Mouse (Mus musculus): ENCODE data around the gene Nipsnap2. TPM values are rescaled to one million over a fixed set of nuclear protein-coding genes. Genes with fewer than 3 reads are reported as not detected.

Gene Nipsnap2
- total RNA-seq (2023), result 31.7 TPM in 2 replicates

DNA sequence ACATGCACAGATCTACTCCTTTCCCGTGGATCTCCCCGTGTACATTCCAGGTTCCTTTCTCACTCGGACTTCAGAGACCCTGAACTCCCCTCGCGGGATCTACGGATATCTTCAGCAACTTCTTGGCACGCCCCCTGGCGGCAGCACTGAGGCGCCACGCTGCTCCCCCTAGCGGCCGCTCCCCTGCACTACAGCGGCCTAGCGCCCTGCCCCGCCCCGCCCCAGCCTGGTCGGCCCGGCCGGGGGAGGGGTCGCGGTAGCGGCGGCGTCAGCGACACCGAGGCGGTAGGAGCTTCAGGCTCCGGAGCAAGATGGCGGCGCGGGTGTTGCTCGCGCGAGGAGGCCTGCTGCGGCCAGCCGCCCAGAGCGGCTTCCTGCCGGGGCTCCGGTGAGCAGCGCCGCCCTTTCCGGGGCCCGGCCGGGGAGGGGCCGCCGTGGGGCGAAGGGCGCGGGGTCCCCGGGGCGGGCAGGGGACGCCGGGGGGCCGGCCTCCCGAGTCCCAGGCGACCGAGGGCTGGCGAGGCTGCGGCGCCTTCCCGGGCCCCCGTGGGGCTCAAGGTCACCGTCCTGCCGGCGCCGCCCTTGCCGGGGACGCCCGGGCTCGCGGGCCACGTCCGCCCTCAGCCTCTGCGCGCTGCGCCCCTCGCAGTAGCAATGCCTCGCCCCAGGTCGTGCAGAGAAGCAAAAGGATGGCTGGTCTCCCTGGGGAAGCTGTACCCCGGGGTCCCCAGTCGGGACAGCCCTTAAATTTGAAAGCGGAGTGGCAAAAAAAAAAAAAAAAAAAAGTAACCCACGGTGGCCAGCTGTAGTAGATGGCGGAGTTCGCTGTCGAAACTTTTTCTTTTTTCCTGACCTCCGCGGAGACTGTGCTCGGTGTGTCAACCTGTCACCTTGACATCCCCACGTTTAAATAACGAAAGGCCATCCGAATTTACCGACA is at the start of gene Nipsnap2:
Gene Nipsnap2 (plus strand): TSS at position 230 of the 940 bp plus-strand sequence.

DNA sequence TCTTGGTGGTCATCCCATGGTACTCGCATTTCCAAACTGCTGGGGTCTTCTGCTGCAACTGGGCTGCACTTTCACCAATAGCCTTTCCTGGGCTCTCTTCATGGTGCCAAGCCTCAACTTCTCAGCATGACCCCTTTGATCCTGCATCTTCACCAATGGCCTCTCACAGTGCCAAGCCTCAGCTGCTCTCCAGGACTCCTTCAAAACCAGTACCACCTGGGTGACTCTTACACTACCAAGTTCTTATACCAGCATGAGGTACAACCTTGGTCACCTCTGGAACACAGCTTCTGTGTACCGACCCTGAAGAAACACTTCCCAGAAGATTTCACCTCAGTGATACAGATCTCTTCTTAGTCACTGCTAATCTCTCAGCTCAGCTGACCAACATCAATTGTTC is 16.5 kb upstream of the Nipsnap2 start, which contains the start of gene Sept14:
Gene Sept14 (minus strand): TSS at position 101 of the 400 bp plus-strand sequence.

DNA sequence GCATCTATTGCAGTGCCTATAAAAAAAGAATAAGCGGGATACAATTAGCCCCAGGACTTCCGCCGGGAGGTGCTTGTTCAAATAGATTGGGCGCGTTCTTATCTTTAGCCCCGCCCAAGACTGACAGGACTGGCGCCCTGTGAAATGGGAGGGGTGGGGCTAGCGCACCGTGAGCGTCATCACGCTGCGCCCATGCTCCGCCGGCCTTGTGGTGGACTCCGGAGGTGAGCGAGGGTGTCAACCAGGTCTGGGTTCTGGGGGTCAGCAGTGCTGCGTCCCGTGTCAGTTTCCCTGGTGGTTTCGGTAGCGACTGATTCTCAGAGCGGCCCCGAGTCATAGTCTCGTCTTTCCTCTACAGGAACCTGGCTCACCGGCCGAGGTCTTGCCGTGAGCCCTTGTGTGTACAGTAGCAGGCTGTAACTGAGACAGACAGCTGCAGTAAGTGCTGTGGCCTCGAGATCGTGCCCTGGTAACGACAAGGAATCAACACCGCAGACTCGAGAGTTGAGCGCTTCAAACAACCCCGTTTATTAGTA is 9.5 kb upstream of the Nipsnap2 start, which contains the start of gene Mrps17:
Gene Mrps17 (plus strand): TSS at position 172 of the 536 bp plus-strand sequence.

DNA sequence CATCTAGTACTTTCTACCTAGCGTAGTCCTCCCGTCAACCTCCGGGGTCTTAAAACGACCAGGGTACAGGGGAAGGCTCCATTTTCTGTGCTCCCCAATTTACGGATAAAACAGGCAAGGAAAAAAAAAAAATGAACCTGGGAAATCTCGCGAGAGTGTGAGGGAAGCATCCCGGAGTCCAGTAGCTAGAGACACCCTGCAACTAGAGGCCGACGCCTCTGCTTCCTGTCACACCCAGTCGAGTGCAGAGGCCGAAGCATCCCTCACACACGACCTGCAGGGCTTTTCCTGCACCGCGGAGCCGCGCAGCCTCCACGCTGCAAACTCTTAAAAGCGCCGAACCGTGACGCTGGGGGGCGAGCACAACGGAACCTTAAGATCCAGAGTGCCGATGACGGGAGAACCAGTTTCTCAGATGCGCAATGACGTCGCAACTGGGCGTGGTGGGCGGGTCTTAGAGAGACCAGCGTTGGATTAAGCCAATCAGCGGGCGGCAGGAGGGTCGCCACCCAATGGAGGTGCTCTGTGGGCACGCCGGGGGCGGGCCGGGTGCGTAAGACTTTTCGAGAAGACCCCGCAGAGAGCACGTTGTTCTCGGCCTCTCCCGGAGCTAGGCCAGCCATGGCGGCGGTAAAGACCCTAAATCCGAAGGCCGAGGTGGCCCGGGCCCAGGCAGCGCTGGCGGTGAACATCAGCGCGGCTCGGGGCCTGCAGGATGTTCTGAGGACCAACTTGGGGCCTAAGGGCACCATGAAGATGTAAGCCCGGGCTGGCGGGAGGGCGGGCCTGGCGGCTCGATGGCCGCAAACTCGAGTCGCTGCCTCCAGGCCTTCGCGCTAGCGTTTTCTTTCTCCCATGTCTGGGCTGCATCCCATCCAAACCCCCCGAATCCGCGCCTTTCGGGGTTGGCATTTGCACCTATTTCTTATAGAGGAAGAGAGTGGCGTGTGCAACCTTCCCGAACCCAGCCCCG is 62.2 kb downstream of the Nipsnap2 start, which contains the start of gene Psph:
Gene Psph (minus strand): TSS at position 632 of the 973 bp plus-strand sequence.

Other genes starting within 250 kb of the Nipsnap2 start
- gene Sfswap, start 223.8 kb upstream of the Nipsnap2 start, total RNA-seq (2023), result 98.1 and 144 TPM in 2 replicates
- gene Mmp17, start 140.9 kb upstream of the Nipsnap2 start, total RNA-seq (2023), result 0.29 and 0.57 TPM in 2 replicates
- 0.29 and 0.76 TPM in 2 replicates for gene Zfp11, start 55.0 kb upstream of the Nipsnap2 start, total RNA-seq (2023)
- gene Sept14, start 16.6 kb upstream of the Nipsnap2 start, total RNA-seq (2023), result not detected in 2 replicates
- 34.5 and 36.1 TPM in 2 replicates for gene Mrps17, start 9.6 kb upstream of the Nipsnap2 start, total RNA-seq (2023)
- gene Psph, start 62.4 kb downstream of the Nipsnap2 start, total RNA-seq (2023), result 4.1 and 6.0 TPM in 2 replicates
- gene Sumf2, start 121.9 kb downstream of the Nipsnap2 start, total RNA-seq (2023), result 2.7 and 3.6 TPM in 2 replicates
- 114 and 116 TPM in 2 replicates for gene Chchd2, start 162.4 kb downstream of the Nipsnap2 start, total RNA-seq (2023)
- not detected in 2 replicates for gene Zbed5, start 170.7 kb downstream of the Nipsnap2 start, total RNA-seq (2023)
- gene Phkg1, start 173.5 kb downstream of the Nipsnap2 start, total RNA-seq (2023), result 0.32 TPM in 1 of 2 replicates, not detected in the other
- 0.50 TPM in 1 of 2 replicates, not detected in the other for gene Nupr1l, start 183.5 kb downstream of the Nipsnap2 start, total RNA-seq (2023)
- 12.2 and 12.8 TPM in 2 replicates for gene Vkorc1l1, start 216.9 kb downstream of the Nipsnap2 start, total RNA-seq (2023)